Mouse (Mus musculus) midbrain, embryonic 15.5 days (tissue): ENCODE measurements around the gene Sox18. TPM values are rescaled to one million over a fixed set of nuclear protein-coding genes. Genes with fewer than 3 reads are reported as not detected.

Experiments
- ATAC-seq: fragments of 200-750 bp; cut with Nextera tagmentation; replicated peaks from 2 replicates; pipeline ENCODE4 v1.8.0; 2017; ENCODE audit warnings: moderate TSS enrichment
- H3K27ac ChIP-seq: fragments of 300-500 bp; sonication (generic); 2 replicates; pipeline ENCODE4 v1.5.1; 2015; ENCODE audit warnings: mild to moderate bottlenecking, inconsistent platforms
- H3K27me3 ChIP-seq: fragments of 300-500 bp; sonication (generic); replicated peaks from 2 replicates; pipeline ENCODE4 v1.6.1; 2015; ENCODE audit warnings: inconsistent platforms
- H3K36me3 ChIP-seq: fragments of 300-500 bp; sonication (generic); replicated peaks from 2 replicates; pipeline ENCODE4 v1.6.1; 2015; ENCODE audit warnings: inconsistent platforms
- H3K4me1 ChIP-seq: fragments of 300-500 bp; sonication (generic); 2 replicates; pipeline ENCODE4 v1.6.1; 2015; ENCODE audit warnings: inconsistent platforms
- H3K4me2 ChIP-seq: fragments of 300-500 bp; sonication (generic); 2 replicates; pipeline ENCODE4 v1.6.1; 2015; ENCODE audit warnings: inconsistent platforms, mild to moderate bottlenecking, moderate library complexity
- H3K4me3 ChIP-seq: fragments of 300-500 bp; sonication (generic); 2 replicates; pipeline ENCODE4 v1.5.1; 2015; ENCODE audit warnings: mild to moderate bottlenecking, inconsistent platforms
- H3K9ac ChIP-seq: fragments of 300-500 bp; sonication (generic); 2 replicates; pipeline ENCODE4 v1.6.1; 2015; ENCODE audit warnings: mild to moderate bottlenecking, inconsistent platforms
- H3K9me3 ChIP-seq: fragments of 300-500 bp; sonication (generic); 2 replicates; pipeline ENCODE4 v1.6.1; 2016; ENCODE audit warnings: inconsistent platforms
- WGBS: fragments of 180-500 bp; shearing (Covaris S2); methylation state at CpG from one replicate; pipeline ENCODE4 v1.1.7; 2015; ENCODE audit warnings: mixed read lengths; 5-methylcytosine and 5-hydroxymethylcytosine counted together
- polyA plus RNA-seq: library from polyadenylated mRNA; unstranded; fragments of >200 nt; fragmentation: Nextera tagmentation; extraction: Ambion mirVana; gene quantifications from 2 replicates; pipeline ENCODE4 v1.2.1, GENCODE M21; 2015

Gene Sox18
- polyA plus RNA-seq, 1 experiment from 2014 or later = 18.3 TPM

- Histone ChIP-seq H3K9ac (peak within 1 kb of the TSS; percentile 86), H3K4me2 (peak within 1 kb of the TSS; percentile 96), H3K27me3 (no peaks in the 10 kb centered on the region), H3K36me3 (peaks cover 4% of the 10 kb centered on the region; the same call in 1 of the 2 replicates), H3K27ac (peak within 1 kb of the TSS; percentile 79), H3K9me3 (no peaks in the 10 kb centered on the region), H3K4me3 (peak within 1 kb of the TSS; percentile 70), H3K4me1 (peaks cover 19% of the 10 kb centered on the region)
- WGBS = 0% methylated on average over 75 of the region's 75 CpGs
- peak; percentile 88 for ATAC-seq
These were observed 22.2 kb upstream of the Sox18 start, which contains the start of gene Rgs19 for GRCm38 (mm10) chr2:181693339-181694280. TSS of gene Rgs19 (minus strand) at chr2:181693977.

DNA sequence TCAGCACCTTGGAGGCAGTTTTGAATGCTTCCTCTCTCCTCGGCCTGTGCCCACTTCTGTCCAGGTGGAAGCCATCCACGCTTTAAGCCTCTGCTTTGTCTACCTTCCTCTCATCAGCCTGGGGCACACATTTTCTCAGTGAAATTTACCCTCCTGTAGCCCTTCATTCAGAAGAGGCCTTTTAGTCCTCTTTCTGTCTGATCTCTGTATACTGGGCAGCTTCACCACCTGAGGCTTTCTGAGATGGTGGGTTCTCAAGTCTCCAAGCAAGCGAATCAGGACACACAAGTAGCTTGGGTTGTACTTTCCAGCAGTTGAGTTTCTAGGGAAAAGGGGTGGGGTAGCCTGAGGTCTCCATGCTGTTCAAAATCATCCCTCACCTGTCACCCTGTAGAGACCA is 20.9 kb upstream of the Sox18 start:
- Histone ChIP-seq H3K4me2 (peak overlapping the region; percentile 96), H3K9me3 (no peaks in the 10 kb centered on the region), H3K9ac (0 out of 2 replicates have a peak overlapping the region, but pooled peaks have one; percentile 86), H3K27me3 (no peaks in the 10 kb centered on the region), H3K27ac (no peak overlapping the region), H3K4me3 (peak overlapping the region; percentile 70; the same call in 1 of the 2 replicates), H3K4me1 (peaks cover 19% of the 10 kb centered on the region), H3K36me3 (peaks cover 7% of the 10 kb centered on the region; the same call in 1 of the 2 replicates)
- ATAC-seq = no peak
- WGBS = 94% methylated on average over 3 of the region's 3 CpGs

DNA sequence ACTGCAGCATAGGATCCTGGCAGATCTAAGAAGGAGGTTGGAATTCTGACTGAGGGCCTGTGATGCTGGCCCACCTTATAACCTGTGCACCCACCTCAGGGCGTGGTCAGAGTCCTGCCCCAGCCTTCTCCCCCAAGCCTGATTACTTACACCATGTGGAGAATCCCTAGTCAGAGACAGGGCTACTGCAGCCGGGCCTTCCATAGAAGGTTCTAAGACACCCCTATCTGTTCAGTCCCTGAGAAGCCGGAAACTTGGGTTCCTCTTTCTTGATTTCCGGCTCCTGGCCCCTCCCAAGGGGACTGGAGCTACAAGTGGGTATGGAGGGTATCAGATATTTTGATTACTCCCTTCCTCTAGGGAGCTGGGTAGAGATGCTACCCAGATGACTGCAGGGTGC is 20.1 kb upstream of the Sox18 start:
- no peak for ATAC-seq
- Histone ChIP-seq H3K4me3 (no peak overlapping the region), H3K9me3 (no peaks in the 10 kb centered on the region), H3K4me2 (no peak overlapping the region), H3K27me3 (no peaks in the 10 kb centered on the region), H3K9ac (no peak overlapping the region), H3K36me3 (peaks cover 7% of the 10 kb centered on the region; the same call in 1 of the 2 replicates), H3K4me1 (peaks cover 19% of the 10 kb centered on the region), H3K27ac (no peak overlapping the region)
- 87% methylated on average over 4 of the region's 4 CpGs for WGBS

DNA sequence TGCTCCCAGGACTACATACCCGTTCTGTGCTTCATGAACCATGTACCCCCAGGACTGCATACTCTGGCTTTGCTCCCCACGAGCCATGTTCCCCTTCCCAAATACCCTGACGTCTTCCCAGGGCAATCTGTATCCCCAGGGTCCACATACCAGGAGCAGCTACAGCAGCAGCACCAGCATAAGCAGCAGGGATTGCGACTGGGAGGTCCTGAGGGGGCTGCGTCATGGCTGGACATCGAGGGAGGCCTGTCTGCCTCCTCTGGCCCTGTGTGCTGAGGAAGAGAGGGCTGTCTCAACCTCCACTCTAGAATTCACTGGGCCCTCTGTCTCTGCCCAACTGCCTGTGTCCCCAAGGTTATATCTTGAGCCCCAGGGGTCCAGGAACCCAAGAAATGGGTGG is 19.6 kb upstream of the Sox18 start:
- Histone ChIP-seq H3K4me3 (no peak overlapping the region), H3K4me2 (no peak overlapping the region), H3K9ac (no peak overlapping the region), H3K4me1 (peaks cover 19% of the 10 kb centered on the region), H3K27me3 (no peaks in the 10 kb centered on the region), H3K9me3 (no peaks in the 10 kb centered on the region), H3K36me3 (peaks cover 11% of the 10 kb centered on the region; the same call in 1 of the 2 replicates), H3K27ac (no peak overlapping the region)
- WGBS = 85% methylated on average over 6 of the region's 6 CpGs
- ATAC-seq = no peak

GRCm38 (mm10) chr2:181689466-181690160 is 18.2 kb upstream of the Sox18 start:
- whole genome bisulfite sequencing = 92% methylated on average over 10 of the region's 10 CpGs
- H3K4me1 ChIP-seq = peaks cover 19% of the 10 kb centered on the region
- H3K9ac ChIP-seq = no peak overlapping the region
- H3K27ac ChIP-seq = no peak overlapping the region
- no peak overlapping the region for H3K4me2 ChIP-seq
- H3K27me3 ChIP-seq = no peaks in the 10 kb centered on the region
- no peaks in the 10 kb centered on the region for H3K9me3 ChIP-seq
- no peak for ATAC-seq
- peaks cover 20% of the 10 kb centered on the region; the same call in 1 of the 2 replicates for H3K36me3 ChIP-seq
- H3K4me3 ChIP-seq = no peak overlapping the region

- Histone ChIP-seq H3K27me3 (no peaks in the 10 kb centered on the region), H3K4me1 (peaks cover 6% of the 10 kb centered on the region), H3K9me3 (no peaks in the 10 kb centered on the region), H3K4me3 (no peak overlapping the region), H3K36me3 (peaks cover 20% of the 10 kb centered on the region; the same call in 1 of the 2 replicates), H3K9ac (no peak overlapping the region), H3K27ac (no peak overlapping the region), H3K4me2 (no peak overlapping the region)
- WGBS = 92% methylated on average over 8 of the region's 8 CpGs
- no peak for ATAC-seq
These were observed 16.1 kb upstream of the Sox18 start for GRCm38 (mm10) chr2:181687586-181687985.

GRCm38 (mm10) chr2:181685686-181686085 is 14.2 kb upstream of the Sox18 start:
- H3K4me3 ChIP-seq = no peak overlapping the region
- H3K4me2 ChIP-seq = no peak overlapping the region
- no peak overlapping the region for H3K27ac ChIP-seq
- ATAC-seq = no peak
- no peaks in the 10 kb centered on the region for H3K27me3 ChIP-seq
- no peaks in the 10 kb centered on the region for H3K9me3 ChIP-seq
- no peak overlapping the region for H3K9ac ChIP-seq
- peaks cover 20% of the 10 kb centered on the region; the same call in 1 of the 2 replicates for H3K36me3 ChIP-seq
- 95% methylated on average over 4 of the region's 4 CpGs for WGBS
- peaks cover 10% of the 10 kb centered on the region for H3K4me1 ChIP-seq

DNA sequence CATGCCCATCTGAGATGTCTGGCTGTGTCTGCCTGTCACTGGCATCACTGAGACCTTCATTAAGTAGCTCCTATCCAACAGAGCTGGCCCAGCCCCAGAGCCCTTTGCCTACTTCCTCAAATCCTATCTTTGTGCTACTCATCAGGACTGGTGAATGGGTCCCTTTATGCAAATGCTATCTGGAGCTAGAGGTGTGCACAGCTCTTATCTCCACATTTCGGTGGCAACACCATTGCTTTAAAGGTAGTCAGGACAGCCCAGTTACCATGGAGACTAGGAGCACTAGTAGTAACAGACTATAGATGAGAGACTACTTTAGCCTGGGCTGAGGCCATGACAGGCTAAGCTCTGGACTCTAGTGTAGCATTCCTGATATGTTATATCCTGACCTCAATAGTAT is 13.3 kb upstream of the Sox18 start:
- no peak for ATAC-seq
- WGBS = 76% methylated on average over 1 of the region's 1 CpGs
- Histone ChIP-seq H3K27me3 (no peaks in the 10 kb centered on the region), H3K4me2 (no peak overlapping the region), H3K9ac (no peak overlapping the region), H3K9me3 (no peaks in the 10 kb centered on the region), H3K4me3 (no peak overlapping the region), H3K4me1 (peaks cover 12% of the 10 kb centered on the region), H3K27ac (no peak overlapping the region), H3K36me3 (peaks cover 20% of the 10 kb centered on the region; the same call in 1 of the 2 replicates)

- no peak overlapping the region for H3K4me3 ChIP-seq
- no peaks in the 10 kb centered on the region for H3K9me3 ChIP-seq
- no peak overlapping the region for H3K27ac ChIP-seq
- ATAC-seq = no peak
- no peaks in the 10 kb centered on the region for H3K27me3 ChIP-seq
- peaks cover 17% of the 10 kb centered on the region for H3K4me1 ChIP-seq
- H3K4me2 ChIP-seq = no peak overlapping the region
- H3K9ac ChIP-seq = no peak overlapping the region
- 69% methylated on average over 4 of the region's 4 CpGs for WGBS
- H3K36me3 ChIP-seq = peaks cover 16% of the 10 kb centered on the region; the same call in 1 of the 2 replicates
These were observed 11.9 kb upstream of the Sox18 start for GRCm38 (mm10) chr2:181683381-181683780.

DNA sequence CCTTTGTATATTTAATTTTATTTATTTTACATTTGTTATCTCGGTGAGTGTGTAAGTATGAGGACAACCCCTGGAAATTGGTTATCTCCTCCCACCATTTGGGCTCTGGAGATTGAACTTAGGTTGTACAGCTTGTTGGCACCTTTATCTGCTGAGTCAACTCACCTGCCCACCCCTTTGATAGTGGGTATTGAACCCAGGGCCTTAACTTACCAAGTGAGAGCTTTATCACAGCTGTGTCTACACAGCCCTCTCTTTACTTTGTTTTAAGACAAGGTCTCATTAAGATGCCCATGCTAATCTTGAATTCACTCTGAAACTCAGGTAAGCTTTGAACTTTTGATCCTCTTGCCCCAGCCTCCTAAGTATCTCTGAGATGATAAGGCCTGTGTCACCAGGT is 10.5 kb upstream of the Sox18 start:
- Histone ChIP-seq H3K27me3 (no peaks in the 10 kb centered on the region), H3K9ac (no peak overlapping the region), H3K4me1 (peaks cover 17% of the 10 kb centered on the region), H3K27ac (no peak overlapping the region), H3K4me2 (no peak overlapping the region), H3K4me3 (no peak overlapping the region), H3K9me3 (no peaks in the 10 kb centered on the region), H3K36me3 (0 out of 2 replicates have a peak, but pooled peaks cover 13% of the 10 kb centered on the region)
- WGBS = 100% methylated on average over 1 of the region's 1 CpGs
- no peak for ATAC-seq

DNA sequence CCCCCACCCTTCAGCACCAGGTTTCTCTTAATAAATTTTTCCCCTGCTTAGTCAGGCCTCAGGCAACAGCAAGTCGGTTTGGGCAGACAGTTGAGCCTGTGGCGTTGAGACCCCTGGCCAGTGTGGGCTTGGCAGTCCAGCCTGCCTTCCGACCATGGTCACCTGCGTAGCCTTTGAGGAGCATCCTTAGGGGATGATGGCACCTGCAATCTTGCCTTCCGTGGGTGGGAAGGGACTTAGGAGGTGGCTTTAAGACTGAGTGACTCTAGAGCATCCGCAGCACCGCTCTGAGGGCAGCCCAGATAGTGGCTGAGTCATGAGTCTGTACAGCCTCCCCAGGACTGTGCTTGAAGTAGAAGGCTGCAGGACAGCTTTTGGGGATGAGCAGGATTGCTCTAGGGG is 9.3 kb upstream of the Sox18 start:
- peak overlapping the region; percentile 85 for H3K9ac ChIP-seq
- peak; percentile 40 for ATAC-seq
- no peaks in the 10 kb centered on the region for H3K9me3 ChIP-seq
- 0 out of 2 replicates have a peak, but pooled peaks cover 7% of the 10 kb centered on the region for H3K36me3 ChIP-seq
- peak overlapping the region; percentile 65 for H3K4me3 ChIP-seq
- H3K4me1 ChIP-seq = peaks cover 17% of the 10 kb centered on the region
- H3K27me3 ChIP-seq = no peaks in the 10 kb centered on the region
- peak overlapping the region; percentile 75 for H3K27ac ChIP-seq
- WGBS = 14% methylated on average over 7 of the region's 7 CpGs
- peak overlapping the region; percentile 79 for H3K4me2 ChIP-seq
